Mouse (Mus musculus) lung, adult 2 months (tissue): ENCODE measurements around the gene Slc19a3.

Experiments used
- CTCF ChIP-seq: fragments of 200-500 bp; IDR thresholded peaks from 2 replicates; pipeline ENCODE4 v1.5.1; 2011; ENCODE audit warnings: mild to moderate bottlenecking, low read length, control low read depth; ENCODE audit not compliant: insufficient read depth
- POLR2A ChIP-seq: fragments of 200-500 bp; IDR thresholded peaks from 2 replicates; pipeline ENCODE4 v1.6.1; 2011; ENCODE audit warnings: low read depth, mild to moderate bottlenecking, control low read depth, low read length, borderline replicate concordance; ENCODE audit errors: extremely low read depth

- TF ChIP-seq POLR2A (no peak), CTCF (no peak)
These were observed 6.3 kb downstream of the Slc19a3 start for GRCm38 (mm10) chr1:83031950-83032349.
